ENCODE assay signal across 30 mouse cellular contexts in the genomic region with DNA sequence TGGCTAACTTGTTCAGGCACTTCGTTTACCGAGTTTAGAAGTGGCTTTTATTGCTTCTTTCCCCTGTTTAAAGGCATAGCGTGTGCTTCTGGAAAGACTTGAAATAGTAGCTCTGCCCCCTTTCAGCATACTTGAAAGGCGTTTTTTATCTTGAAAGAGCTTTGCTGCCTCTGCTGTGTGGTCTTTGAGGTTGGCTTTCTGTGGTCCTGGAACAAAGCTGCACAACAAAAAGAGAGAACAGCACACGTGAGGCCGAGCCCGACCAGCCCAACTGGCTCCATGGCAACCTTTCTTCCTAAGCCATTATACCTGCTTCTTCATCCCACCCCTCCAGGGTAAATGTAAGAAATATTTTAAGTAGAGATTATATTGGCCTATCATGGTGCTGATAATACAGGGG. TPM values are rescaled to one million over a fixed set of nuclear protein-coding genes. Genes with fewer than 3 reads are reported as not detected.
A peak's percentile ranks its signal among the peaks of the same experiment; 100 is the strongest.
DNase-seq lines count a peak whose midpoint lies in the region; ATAC-seq and TF ChIP-seq lines count a peak whose summit lies in the region.
"Had no signal": no experiment of that assay in that cellular context is flagged by ENCODE, and none has a peak within 500 bp of the region (broad histone marks: within the 10 kb centered on the region; RNA-seq: fewer than 3 reads in every experiment).

No protein-coding gene starts in this region.

- no peak for DNase-seq in forebrain, postnatal 0 days
- peak; percentile 23 to 37 for DNase-seq in CD8-positive naive resting alpha-beta T cell, adult 2 months (ENCODE audit: low read depth in 2 of 2, low spot score in 2 of 2)
- peak; percentile 77 for DNase-seq in brain, embryonic 14.5 days (ENCODE audit: low read depth)
- DNase-seq in thymus, postnatal 14 days, result peak; percentile 36
- no peak for DNase-seq in adrenal gland, adult 8-10 months
- no peak for DNase-seq in heart, adult 2 months
- DNase-seq in urinary bladder, postnatal 36 days (ENCODE audit: low spot score in 2 of 2), result no peak
- DNase-seq: adrenal gland, postnatal 14 days; B cell, adult 2 months; cerebellum, adult 11-12 months; cerebellum, adult 9-11 months; embryo, embryonic 11 days; gastrocnemius, postnatal 14 days; kidney, adult 2 months; layer of hippocampus, postnatal 36 days; liver, embryonic 13.5 days; lung, adult 18-20 months; lung, postnatal 4 days had no signal

- TF ChIP-seq CTCF in forebrain, postnatal 0 days (IDR thresholded peaks at IDR 0.05; ENCODE audit: low read depth), result no peak
- TF ChIP-seq CTCF in brain, embryonic 14.5 days (IDR thresholded peaks at IDR 0.05; ENCODE audit: borderline replicate concordance, extremely low read depth, insufficient read depth, insufficient read length), result no peak
- TF ChIP-seq CTCF in heart, adult 2 months (IDR thresholded peaks at IDR 0.05), result no peak

- no peak for TF ChIP-seq EP300 in heart, adult 2 months (IDR thresholded peaks at IDR 0.05; ENCODE audit: insufficient read depth, low read depth, low read length)

- H3K9me3 ChIP-seq in forebrain, postnatal 0 days (ENCODE audit: low read length), result no peaks in the 10 kb centered on the region
- H3K9me3 ChIP-seq in forebrain, embryonic 16.5 days (ENCODE audit: control insufficient read depth, low read length), result no peaks in the 10 kb centered on the region
- H3K9me3 ChIP-seq: G1E; heart, embryonic 10.5 days; heart, embryonic 15.5 days; hindbrain, embryonic 12.5 days; intestine, embryonic 15.5 days; limb, embryonic 10.5 days; limb, embryonic 15.5 days; liver, embryonic 13.5 days; megakaryocyte, embryonic 14.5 days had no signal

- intact Hi-C loops in heart, adult 2 months (cut with DNase I), result no loop called here

- 16% methylated on average over 7 of the region's 7 CpGs for WGBS in forebrain, postnatal 0 days
- 5% methylated on average over 7 of the region's 7 CpGs for WGBS in forebrain, embryonic 16.5 days
- 85% methylated on average over 7 of the region's 7 CpGs for WGBS in heart, adult 2 months

- H3K27me3 ChIP-seq in forebrain, postnatal 0 days (ENCODE audit: insufficient read depth, low read length), result no peaks in the 10 kb centered on the region
- no peaks in the 10 kb centered on the region for H3K27me3 ChIP-seq in forebrain, embryonic 16.5 days (replicated peaks; ENCODE audit: control insufficient read depth, insufficient read depth, low read length)
- H3K27me3 ChIP-seq in heart, adult 2 months (ENCODE audit: control insufficient read depth, insufficient read depth, low read length), result no peaks in the 10 kb centered on the region
- H3K27me3 ChIP-seq: hindbrain, embryonic 12.5 days; intestine, embryonic 15.5 days; limb, embryonic 15.5 days; liver, embryonic 13.5 days; megakaryocyte, embryonic 14.5 days had no signal

- no peak overlapping the region for H3K27ac ChIP-seq in forebrain, postnatal 0 days (ENCODE audit: low read depth, low read length)
- H3K27ac ChIP-seq in forebrain, embryonic 16.5 days (ENCODE audit: low read length), result no peak overlapping the region
- H3K27ac ChIP-seq in heart, adult 2 months, result no peak overlapping the region
- H3K27ac ChIP-seq: heart, embryonic 10.5 days; heart, embryonic 15.5 days; hindbrain, embryonic 12.5 days; hindbrain, postnatal 0 days; intestine, embryonic 15.5 days; kidney, postnatal 0 days; limb, embryonic 10.5 days; limb, embryonic 15.5 days; liver, embryonic 13.5 days had no signal

- H3K4me2 ChIP-seq in forebrain, postnatal 0 days (ENCODE audit: low read depth), result no peak overlapping the region
- H3K4me2 ChIP-seq in forebrain, embryonic 16.5 days (ENCODE audit: low read length), result no peak overlapping the region
- H3K4me2 ChIP-seq: heart, embryonic 15.5 days; hindbrain, embryonic 12.5 days; intestine, embryonic 15.5 days; limb, embryonic 15.5 days; liver, embryonic 13.5 days had no signal

- TF ChIP-seq POLR2A in brain, embryonic 14.5 days (IDR thresholded peaks at IDR 0.05; ENCODE audit: borderline replicate concordance, extremely low read depth, insufficient read depth, insufficient read length, poor library complexity, severe bottlenecking), result no peak
- TF ChIP-seq POLR2A in heart, adult 2 months (IDR thresholded peaks at IDR 0.05; ENCODE audit: insufficient read depth, low read depth, low read length), result no peak

- 0 out of 2 replicates have a peak, but pooled peaks cover 5% of the 10 kb centered on the region for H3K4me1 ChIP-seq in forebrain, postnatal 0 days (ENCODE audit: insufficient read depth)
- H3K4me1 ChIP-seq in forebrain, embryonic 16.5 days (replicated peaks; ENCODE audit: control insufficient read depth, insufficient read depth, low read length), result peaks cover 4% of the 10 kb centered on the region; the same call in 1 of the 2 replicates
- H3K4me1 ChIP-seq in heart, adult 2 months (ENCODE audit: control insufficient read depth, insufficient read depth, low read length), result no peaks in the 10 kb centered on the region
- H3K4me1 ChIP-seq: hindbrain, embryonic 12.5 days; intestine, embryonic 15.5 days; limb, embryonic 10.5 days; liver, embryonic 13.5 days; megakaryocyte, embryonic 14.5 days had no signal

- ATAC-seq in forebrain, postnatal 0 days, result peak; percentile 38
- no peak for ATAC-seq in forebrain, embryonic 16.5 days
- ATAC-seq: hindbrain, postnatal 0 days; intestine, embryonic 15.5 days; lung, postnatal 0 days had no signal

- H3K36me3 ChIP-seq in forebrain, postnatal 0 days (ENCODE audit: insufficient read depth), result peaks cover 36% of the 10 kb centered on the region
- peaks cover 10% of the 10 kb centered on the region; the same call in 1 of the 2 replicates for H3K36me3 ChIP-seq in forebrain, embryonic 16.5 days (ENCODE audit: control insufficient read depth, insufficient read depth)
- peaks cover 5% of the 10 kb centered on the region for H3K36me3 ChIP-seq in heart, adult 2 months (ENCODE audit: control insufficient read depth, insufficient read depth, low read length)

- no peak overlapping the region for H3K9ac ChIP-seq in forebrain, postnatal 0 days
- H3K9ac ChIP-seq in forebrain, embryonic 16.5 days (replicated peaks; ENCODE audit: low read depth, low read length), result no peak overlapping the region
- no peak overlapping the region for H3K9ac ChIP-seq in heart, adult 2 months (ENCODE audit: low read depth, low read length)
- H3K9ac ChIP-seq: heart, embryonic 15.5 days; hindbrain, embryonic 12.5 days; intestine, embryonic 15.5 days; limb, embryonic 15.5 days; liver, embryonic 13.5 days had no signal

- H3K79me2 ChIP-seq in heart, adult 2 months (replicated peaks; ENCODE audit: control insufficient read depth, insufficient read depth, low read length), result no peaks in the 10 kb centered on the region

- H3K4me3 ChIP-seq in forebrain, postnatal 0 days (ENCODE audit: low read depth, low read length), result no peak overlapping the region
- no peak overlapping the region for H3K4me3 ChIP-seq in forebrain, embryonic 16.5 days (replicated peaks; ENCODE audit: low read length)
- no peak overlapping the region for H3K4me3 ChIP-seq in heart, adult 2 months
- H3K4me3 ChIP-seq: heart, embryonic 10.5 days; heart, embryonic 15.5 days; hindbrain, embryonic 12.5 days; intestine, embryonic 15.5 days; limb, embryonic 10.5 days; limb, embryonic 15.5 days; liver, embryonic 13.5 days; megakaryocyte, embryonic 14.5 days had no signal

RNA-seq across cellular contexts. Expression of gene Pik3r4, which starts 46.7 kb away (rescaled TPM):
- 19.1 and 20.8 TPM in 2 replicates for total RNA-seq in forebrain, postnatal 0 days (2014; rRNA removed)
- 11.2 and 12.9 TPM in 2 replicates for polyA plus RNA-seq in forebrain, postnatal 0 days (2015; fragmentation: Nextera tagmentation; extraction: Ambion mirVana)
- 19.6 and 20.5 TPM in 2 replicates for polyA plus RNA-seq in forebrain, embryonic 16.5 days (2015; fragmentation: Nextera tagmentation; extraction: Ambion mirVana)
- 17.0 and 23.5 TPM in 2 replicates for polyA plus RNA-seq in brain, embryonic 14.5 days (2012; rRNA removed)
- total RNA-seq in adrenal gland, adult 8-10 months (2022), result 10 to 100 TPM; 39.9 to 48.7 (median 45.2) TPM
- total RNA-seq in heart, adult 2 months (2021), result 10 to 100 TPM; 19.6 to 19.8 TPM
- polyA plus RNA-seq in heart, adult 2 months (2012; rRNA removed), result 11.9 and 16.5 TPM in 2 replicates

Comparison
In these comparisons a context has a peak if more than half of its experiments do, and no peak if none do; other contexts are left out.
1. DNase-seq: peak in CD8-positive naive resting alpha-beta T cell, adult 2 months (2 of 2), brain, embryonic 14.5 days (single experiment) and thymus, postnatal 14 days (single experiment); none in forebrain, postnatal 0 days (single experiment), adrenal gland, adult 8-10 months (single experiment), heart, adult 2 months (0 of 2) and urinary bladder, postnatal 36 days (0 of 2).